Mouse (Mus musculus) layer of hippocampus, postnatal 10 days (tissue): ENCODE measurements around the gene Mdp1. TPM values are rescaled to one million over a fixed set of nuclear protein-coding genes. Genes with fewer than 3 reads are reported as not detected.

ENCODE experiments used
- DNase-seq, 2 experiments: peaks; one replicate each; pipeline ENCODE4 v3.0.0; 2021; ENCODE audit warnings: low spot score in 2 of 2
- long read RNA-seq: library from polyadenylated mRNA; stranded (forward); transcript quantifications from one replicate; pipeline ENCODE4 v2.0.0, GENCODE M21; 2023
- total RNA-seq, 2 experiments: library from RNA; stranded (reverse); gene quantifications; 2 replicates each; pipeline ENCODE4 v1.2.3; 2021

The Mdp1 gene
- total RNA-seq, result 10 to 100 TPM; 47.8 to 50.0 TPM
- long read RNA-seq, transcript Mdp1-201 (6 exons, 1,733 nt), result major isoform, 66 of 110 reads
- long read RNA-seq, transcript Mdp1-202 (5 exons, 1,730 nt), result minor isoform, 30 of 110 reads
- long read RNA-seq, partial matches to known transcripts, result 6 of 110 reads
- long read RNA-seq, other reads (novel, unspliced or antisense), result 8 of 110 reads

GRCm38 (mm10) chr14:55659960-55660573 lies at the start of gene Mdp1:
TSS of gene Mdp1 (minus strand) at chr14:55660508.
- DNase-seq, result peak; percentile 76 to 83

- DNase-seq, result no peak
These were observed 49.2 kb upstream of the Mdp1 start for GRCm38 (mm10) chr14:55709509-55709908.

DNA sequence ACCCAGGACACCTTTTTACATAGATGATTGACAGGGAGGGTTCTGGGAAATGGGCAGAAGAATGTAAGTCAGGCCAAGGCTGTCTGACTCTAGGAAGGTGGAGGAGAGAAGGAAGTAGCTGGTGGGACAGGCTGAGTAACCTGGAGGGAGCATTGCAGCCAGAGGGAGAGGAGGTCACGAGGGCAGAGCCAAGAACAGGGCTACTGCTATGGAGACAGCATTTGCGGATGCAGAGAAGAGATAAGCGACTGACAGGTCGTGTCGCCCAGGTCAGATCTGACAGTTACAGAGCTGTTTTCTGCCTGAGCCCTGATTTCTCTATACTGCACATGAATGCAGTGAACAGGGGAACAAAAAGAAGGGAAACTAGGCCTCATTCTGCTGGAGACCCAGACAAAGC lies 47.1 kb upstream of the Mdp1 start:
- no peak for DNase-seq

GRCm38 (mm10) chr14:55706051-55706600 lies 45.8 kb upstream of the Mdp1 start:
- no peak for DNase-seq

GRCm38 (mm10) chr14:55702761-55703160 lies 42.5 kb upstream of the Mdp1 start:
- DNase-seq, result no peak

- DNase-seq, result no peak
These were observed 40.8 kb upstream of the Mdp1 start for GRCm38 (mm10) chr14:55701131-55701530.

DNA sequence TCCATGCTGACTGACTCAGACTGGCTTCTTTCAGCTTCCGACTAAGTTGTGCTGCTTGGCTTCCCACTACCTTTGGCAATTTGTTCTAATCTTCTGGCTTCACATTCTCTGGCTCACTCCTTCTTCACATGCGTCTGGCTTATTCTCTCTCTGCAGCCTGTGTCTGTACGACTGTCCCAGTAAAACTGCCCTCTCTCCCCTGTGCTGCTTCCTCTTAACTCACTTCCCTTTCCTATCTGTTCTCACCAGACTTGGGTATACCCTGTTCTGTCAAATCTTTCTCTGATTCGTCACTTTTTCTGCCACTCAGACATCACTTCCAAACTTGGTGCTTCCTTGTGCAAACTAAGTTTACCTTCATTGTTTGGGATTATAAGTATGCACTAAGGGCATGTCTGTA lies 36.9 kb upstream of the Mdp1 start:
- no peak for DNase-seq

GRCm38 (mm10) chr14:55689433-55689832 lies 29.1 kb upstream of the Mdp1 start:
- DNase-seq, result no peak

DNA sequence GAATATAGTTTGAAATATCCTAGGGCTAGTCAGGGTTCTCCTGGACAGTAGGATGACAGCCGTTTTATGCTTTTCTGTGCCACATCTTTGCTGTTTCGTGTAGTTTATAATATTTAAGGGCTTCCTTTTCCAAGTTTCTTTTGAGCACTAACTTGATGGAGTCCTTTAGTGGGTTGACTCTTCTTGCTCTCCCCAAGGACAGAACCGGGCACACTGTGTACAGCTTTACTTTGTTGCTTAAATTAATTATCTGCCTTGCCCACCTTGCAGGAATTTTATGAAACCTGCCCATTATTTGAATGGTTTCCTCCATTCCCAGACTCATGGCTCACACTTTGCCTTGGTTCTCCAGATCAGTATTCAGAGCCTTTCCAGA lies 21.8 kb upstream of the Mdp1 start:
- no peak for DNase-seq

DNA sequence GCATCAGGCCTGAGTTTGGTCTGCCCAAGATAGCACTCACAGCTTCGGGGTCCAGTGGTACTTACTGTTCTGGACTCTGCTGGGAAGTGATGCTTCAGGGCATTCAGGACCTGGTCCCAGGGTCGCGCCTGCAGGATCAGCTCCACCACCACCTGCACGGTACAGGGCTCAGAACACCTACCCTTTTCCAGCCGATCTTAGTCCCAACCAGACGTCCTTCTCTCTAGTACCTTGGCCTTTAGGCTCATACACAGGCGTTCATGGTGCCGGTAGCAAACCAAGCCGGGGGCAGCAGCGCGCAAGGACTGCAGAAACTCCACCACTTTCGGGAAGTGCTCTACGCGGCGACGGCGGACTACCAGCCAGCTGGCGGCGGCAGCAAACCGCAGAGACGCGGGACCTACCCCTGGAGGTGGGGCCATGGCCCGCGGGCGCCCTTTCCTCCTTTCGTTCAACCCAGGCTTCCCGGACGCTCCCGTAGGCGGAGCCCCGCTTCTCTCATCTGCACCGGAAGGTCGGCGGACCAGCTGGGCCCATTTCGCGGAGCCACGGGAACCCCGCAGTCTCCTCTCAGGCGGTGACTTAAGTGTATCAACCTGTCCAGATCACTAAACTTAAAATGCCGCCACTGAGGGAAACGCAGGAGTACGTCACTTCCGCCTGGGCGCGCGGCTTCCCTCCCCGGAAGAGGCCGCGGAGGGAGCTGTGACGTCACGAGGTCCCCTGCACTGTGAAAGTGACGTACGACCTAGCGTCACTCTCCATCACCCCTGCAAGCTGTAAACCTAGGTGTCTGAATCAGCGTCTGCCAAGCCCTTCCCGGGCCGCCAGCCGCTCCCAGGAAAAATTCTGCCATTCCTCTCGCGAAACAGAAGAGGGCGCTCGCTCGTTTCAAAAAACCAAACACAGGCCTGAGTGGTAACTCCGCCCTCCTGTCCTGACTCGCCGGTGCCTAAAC lies 21.1 kb upstream of the Mdp1 start, which contains the start of gene Tinf2:
Gene Tinf2 (minus strand): TSS at position 661 of the 958 bp plus-strand sequence.
- peak; percentile 95 for DNase-seq

GRCm38 (mm10) chr14:55677615-55678014 lies 17.3 kb upstream of the Mdp1 start:
- no peak for DNase-seq

- no peak for DNase-seq
These were observed 12.4 kb upstream of the Mdp1 start for GRCm38 (mm10) chr14:55672741-55673060.

- peak; percentile 88 to 90 for DNase-seq
These were observed 11.8 kb upstream of the Mdp1 start, which contains the start of the genes Gmpr2 and Nedd8 for GRCm38 (mm10) chr14:55671833-55672740. TSS of gene Gmpr2 (plus strand) at chr14:55671941. TSS of gene Nedd8 (minus strand) at chr14:55672124.

DNA sequence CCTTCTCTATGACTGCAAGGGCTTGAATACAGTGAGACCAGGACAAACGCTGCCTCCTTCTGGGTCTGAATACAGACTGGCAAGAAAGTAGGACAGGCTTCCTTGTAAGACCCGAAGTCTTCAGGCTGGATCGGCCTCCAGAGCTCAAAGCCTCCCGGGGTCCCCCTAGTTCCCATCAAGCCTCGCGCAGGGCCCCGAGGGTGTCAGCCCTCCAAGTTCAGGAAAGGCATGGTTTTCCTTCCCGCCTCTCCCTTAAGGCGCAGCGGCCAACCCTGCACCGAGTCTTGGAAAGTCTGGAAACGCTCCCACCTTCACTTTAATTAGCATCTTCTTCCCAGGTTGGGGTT lies 11.2 kb upstream of the Mdp1 start:
- no peak for DNase-seq

- DNase-seq, result no peak
These were observed 328 bp upstream of the Mdp1 start for GRCm38 (mm10) chr14:55660636-55661035.

DNA sequence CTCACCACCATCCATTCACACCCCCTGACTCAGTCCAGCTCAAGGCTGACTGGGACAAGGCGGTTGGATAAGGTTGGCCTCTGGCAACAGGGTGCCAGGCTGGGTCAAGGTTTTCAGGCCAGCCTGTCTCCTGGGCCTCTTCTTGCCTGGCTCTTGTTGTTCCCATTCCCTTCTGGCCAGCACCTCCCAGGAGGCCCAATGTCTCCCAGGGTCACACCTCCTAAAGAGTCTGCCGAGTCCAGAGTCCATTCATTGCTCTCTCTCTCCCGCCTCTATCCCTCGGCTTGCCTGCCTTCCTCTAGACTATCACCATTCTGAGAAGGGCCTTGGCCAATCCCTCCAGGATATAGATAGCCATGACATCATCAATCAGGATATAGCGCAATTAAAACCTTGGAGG lies 2.3 kb downstream of the Mdp1 start:
- DNase-seq, result no peak

- DNase-seq, result no peak
These were observed 3.4 kb downstream of the Mdp1 start for GRCm38 (mm10) chr14:55656935-55657334.

DNA sequence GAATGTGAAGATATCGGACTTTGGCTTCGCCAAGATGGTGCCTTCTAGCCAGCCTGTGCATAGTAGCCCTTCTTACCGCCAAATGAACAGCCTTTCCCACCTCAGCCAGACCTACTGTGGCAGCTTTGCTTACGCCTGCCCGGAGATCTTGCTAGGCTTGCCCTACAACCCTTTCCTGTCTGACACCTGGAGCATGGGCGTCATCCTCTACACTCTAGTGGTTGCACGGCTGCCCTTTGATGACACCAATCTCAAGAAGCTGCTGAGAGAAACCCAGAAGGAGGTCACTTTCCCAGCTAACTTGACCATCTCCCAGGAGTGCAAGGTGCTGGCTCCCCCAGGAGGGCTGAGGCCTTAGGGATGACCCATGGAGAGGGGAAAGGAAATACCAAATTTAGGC lies 8.8 kb downstream of the Mdp1 start:
- DNase-seq, result no peak

DNA sequence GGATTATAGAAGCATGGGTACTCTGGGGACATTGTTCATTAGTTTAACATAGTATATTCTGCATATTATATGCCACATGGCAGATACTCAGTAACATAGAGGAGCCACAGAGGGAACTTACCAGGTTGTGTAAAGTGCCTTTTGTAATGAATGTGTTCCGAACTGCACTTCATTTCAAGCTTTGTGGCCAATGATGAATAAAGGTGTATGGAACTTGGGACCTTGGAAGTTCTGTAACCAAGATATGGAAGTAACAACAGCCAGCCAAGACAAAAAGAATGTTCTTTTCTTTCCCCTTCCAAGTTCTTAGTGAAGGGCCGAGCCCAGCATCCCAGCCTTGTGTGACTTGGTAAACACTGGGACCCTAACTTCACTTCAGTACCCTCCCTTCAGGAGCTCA lies 10.4 kb downstream of the Mdp1 start, which contains the start of gene Tssk4:
Gene Tssk4 (plus strand): TSS at position 301 of the 400 bp plus-strand sequence.
- DNase-seq, result no peak

GRCm38 (mm10) chr14:55644261-55644888 lies 15.9 kb downstream of the Mdp1 start:
- no peak for DNase-seq
